Mouse (Mus musculus): Measurements from ENCODE around the gene Rsph1. TPM values are rescaled to one million over a fixed set of nuclear protein-coding genes. Genes with fewer than 3 reads are reported as not detected.

Gene Rsph1
- polyA plus RNA-seq, 1 experiment from 2014 or later, result 1.6 TPM

- no peak overlapping the region for H3K4me3 ChIP-seq (replicated peaks)
- no peak overlapping the region for H3K9ac ChIP-seq
- no peaks in the 10 kb centered on the region for H3K27me3 ChIP-seq (replicated peaks)
- H3K27ac ChIP-seq, result no peak overlapping the region
- no peaks in the 10 kb centered on the region for H3K9me3 ChIP-seq
- H3K36me3 ChIP-seq, result no peaks in the 10 kb centered on the region
- ATAC-seq (ENCODE audit: insufficient read depth, low FRiP score, low read depth), result no peak
- 76% methylated on average over 8 of the region's 8 CpGs for WGBS
- no peak overlapping the region for H3K4me2 ChIP-seq
- no peaks in the 10 kb centered on the region for H3K4me1 ChIP-seq
Measured at GRCm38 (mm10) chr17:31241156-31241555, 36.0 kb downstream of the Rsph1 start.

- no peak overlapping the region for H3K9ac ChIP-seq
- no peaks in the 10 kb centered on the region for H3K9me3 ChIP-seq
- H3K4me3 ChIP-seq (replicated peaks), result no peak overlapping the region
- H3K27me3 ChIP-seq (replicated peaks), result no peaks in the 10 kb centered on the region
- no peaks in the 10 kb centered on the region for H3K4me1 ChIP-seq
- 73% methylated on average over 7 of the region's 7 CpGs for WGBS
- no peaks in the 10 kb centered on the region for H3K36me3 ChIP-seq
- H3K4me2 ChIP-seq, result no peak overlapping the region
- no peak overlapping the region for H3K27ac ChIP-seq
- no peak for ATAC-seq (ENCODE audit: insufficient read depth, low FRiP score, low read depth)
Measured at GRCm38 (mm10) chr17:31238234-31239020, 38.8 kb downstream of the Rsph1 start.

- H3K9ac ChIP-seq, result no peak overlapping the region
- no peaks in the 10 kb centered on the region for H3K9me3 ChIP-seq
- ATAC-seq (ENCODE audit: insufficient read depth, low FRiP score, low read depth), result no peak
- H3K4me1 ChIP-seq, result no peaks in the 10 kb centered on the region
- H3K4me3 ChIP-seq (replicated peaks), result no peak overlapping the region
- H3K27ac ChIP-seq, result no peak overlapping the region
- H3K4me2 ChIP-seq, result no peak overlapping the region
- no peaks in the 10 kb centered on the region for H3K27me3 ChIP-seq (replicated peaks)
- 92% methylated on average over 1 of the region's 1 CpGs for WGBS
- no peaks in the 10 kb centered on the region for H3K36me3 ChIP-seq
Measured at GRCm38 (mm10) chr17:31235915-31236314, 41.3 kb downstream of the Rsph1 start.

GRCm38 (mm10) chr17:31232251-31233010 is 44.8 kb downstream of the Rsph1 start:
- no peaks in the 10 kb centered on the region for H3K4me1 ChIP-seq
- no peak overlapping the region for H3K9ac ChIP-seq
- no peak for ATAC-seq (ENCODE audit: insufficient read depth, low FRiP score, low read depth)
- H3K27ac ChIP-seq, result no peak overlapping the region
- H3K4me3 ChIP-seq (replicated peaks), result no peak overlapping the region
- H3K36me3 ChIP-seq, result no peaks in the 10 kb centered on the region
- no peaks in the 10 kb centered on the region for H3K9me3 ChIP-seq
- no peaks in the 10 kb centered on the region for H3K27me3 ChIP-seq (replicated peaks)
- H3K4me2 ChIP-seq, result no peak overlapping the region
- WGBS, result 63% methylated on average over 8 of the region's 8 CpGs

- Histone ChIP-seq H3K4me3 (replicated peaks) (no peak overlapping the region), H3K36me3 (no peaks in the 10 kb centered on the region), H3K27me3 (replicated peaks) (no peaks in the 10 kb centered on the region), H3K4me1 (no peaks in the 10 kb centered on the region), H3K9ac (no peak overlapping the region), H3K27ac (no peak overlapping the region), H3K9me3 (no peaks in the 10 kb centered on the region), H3K4me2 (no peak overlapping the region)
- ATAC-seq (ENCODE audit: insufficient read depth, low FRiP score, low read depth), result no peak
- 57% methylated on average over 6 of the region's 6 CpGs for WGBS
Measured at GRCm38 (mm10) chr17:31231780-31232179, 45.4 kb downstream of the Rsph1 start.

- Histone ChIP-seq H3K4me2 (no peak overlapping the region), H3K4me3 (replicated peaks) (no peak overlapping the region), H3K27me3 (replicated peaks) (no peaks in the 10 kb centered on the region), H3K36me3 (no peaks in the 10 kb centered on the region), H3K9ac (no peak overlapping the region), H3K9me3 (no peaks in the 10 kb centered on the region), H3K27ac (no peak overlapping the region), H3K4me1 (peaks cover 7% of the 10 kb centered on the region; the same call in 1 of the 2 replicates)
- no peak for ATAC-seq (ENCODE audit: insufficient read depth, low FRiP score, low read depth)
- 74% methylated on average over 7 of the region's 7 CpGs for WGBS
Measured at GRCm38 (mm10) chr17:31226931-31227330, 50.3 kb downstream of the Rsph1 start.

- H3K4me3 ChIP-seq (replicated peaks), result no peak overlapping the region
- H3K36me3 ChIP-seq, result no peaks in the 10 kb centered on the region
- no peak for ATAC-seq (ENCODE audit: insufficient read depth, low FRiP score, low read depth)
- H3K4me2 ChIP-seq, result no peak overlapping the region
- H3K4me1 ChIP-seq, result peaks cover 7% of the 10 kb centered on the region
- no peaks in the 10 kb centered on the region for H3K9me3 ChIP-seq
- WGBS, result 59% methylated on average over 3 of the region's 3 CpGs
- H3K27me3 ChIP-seq (replicated peaks), result no peaks in the 10 kb centered on the region
- H3K27ac ChIP-seq, result no peak overlapping the region
- no peak overlapping the region for H3K9ac ChIP-seq
Measured at GRCm38 (mm10) chr17:31226368-31226767, 50.8 kb downstream of the Rsph1 start.

- ATAC-seq (ENCODE audit: insufficient read depth, low FRiP score, low read depth), result no peak
- WGBS, result 75% methylated on average over 8 of the region's 8 CpGs
Measured at GRCm38 (mm10) chr17:31224591-31224990, 52.6 kb downstream of the Rsph1 start.

GRCm38 (mm10) chr17:31223835-31224234 is 53.3 kb downstream of the Rsph1 start:
- H3K27ac ChIP-seq, result no peak overlapping the region
- H3K9me3 ChIP-seq, result no peaks in the 10 kb centered on the region
- peaks cover 7% of the 10 kb centered on the region for H3K4me1 ChIP-seq
- 58% methylated on average over 7 of the region's 7 CpGs for WGBS
- H3K4me2 ChIP-seq, result no peak overlapping the region
- H3K36me3 ChIP-seq, result no peaks in the 10 kb centered on the region
- no peak overlapping the region for H3K4me3 ChIP-seq (replicated peaks)
- no peak for ATAC-seq (ENCODE audit: insufficient read depth, low FRiP score, low read depth)
- H3K27me3 ChIP-seq (replicated peaks), result no peaks in the 10 kb centered on the region
- no peak overlapping the region for H3K9ac ChIP-seq

More at GRCm38 (mm10) chr17:31224591-31224990, 52.6 kb downstream of the Rsph1 start:
- Histone ChIP-seq H3K4me2 (no peak overlapping the region), H3K9ac (no peak overlapping the region), H3K27me3 (replicated peaks) (no peaks in the 10 kb centered on the region), H3K36me3 (no peaks in the 10 kb centered on the region), H3K4me3 (replicated peaks) (no peak overlapping the region), H3K27ac (no peak overlapping the region), H3K4me1 (peaks cover 7% of the 10 kb centered on the region), H3K9me3 (no peaks in the 10 kb centered on the region)

GRCm38 (mm10) chr17:31222810-31223310 is 54.3 kb downstream of the Rsph1 start:
- Histone ChIP-seq H3K4me3 (replicated peaks) (no peak overlapping the region), H3K27me3 (replicated peaks) (no peaks in the 10 kb centered on the region), H3K9me3 (no peaks in the 10 kb centered on the region), H3K9ac (no peak overlapping the region), H3K4me2 (no peak overlapping the region), H3K4me1 (peaks cover 7% of the 10 kb centered on the region), H3K36me3 (no peaks in the 10 kb centered on the region), H3K27ac (no peak overlapping the region)
- WGBS, result 39% methylated on average over 4 of the region's 4 CpGs
- ATAC-seq (ENCODE audit: insufficient read depth, low FRiP score, low read depth), result peak; percentile 66; the same call in 1 of the 2 replicates

- H3K4me1 ChIP-seq, result peaks cover 5% of the 10 kb centered on the region; the same call in 1 of the 2 replicates
- no peak overlapping the region for H3K4me2 ChIP-seq
- no peaks in the 10 kb centered on the region for H3K9me3 ChIP-seq
- WGBS, result 46% methylated on average over 5 of the region's 5 CpGs
- no peak overlapping the region for H3K9ac ChIP-seq
- no peaks in the 10 kb centered on the region for H3K36me3 ChIP-seq
- H3K27me3 ChIP-seq (replicated peaks), result no peaks in the 10 kb centered on the region
- H3K4me3 ChIP-seq (replicated peaks), result no peak overlapping the region
- ATAC-seq (ENCODE audit: insufficient read depth, low FRiP score, low read depth), result 0 out of 2 replicates have a peak, but pooled peaks have one; percentile 31
- peak overlapping the region; percentile 67; the same call in 1 of the 2 replicates for H3K27ac ChIP-seq
Measured at GRCm38 (mm10) chr17:31216068-31216955, 60.9 kb downstream of the Rsph1 start.

Measured in stomach, embryonic 15.5 days (tissue).